Mouse (Mus musculus): ENCODE data around the gene Zkscan14. TPM values are rescaled to one million over a fixed set of nuclear protein-coding genes. Genes with fewer than 3 reads are reported as not detected.
"Not testable (repeated sequence)": the region's sequence is repeated elsewhere in the genome, so short reads cannot be mapped to it uniquely, and the experiment has no call there.

Zkscan14 gene
- polyA plus RNA-seq (2014; fragmentation: Nextera tagmentation; extraction: Ambion mirVana) = 7.4 and 7.8 TPM in 2 replicates

GRCm38 (mm10) chr5:145201321-145201991, at the start of gene Zkscan14:
TSS of gene Zkscan14 (minus strand) at chr5:145201868.
- H3K27ac ChIP-seq (replicated peaks in 1 of 2; ENCODE audit: control insufficient read depth in 1 of 2, insufficient read depth in 1 of 2, low read depth in 2 of 2, low read length in 2 of 2) = peak within 1 kb of the TSS; percentile 57 to 71; a peak in 3 of 4 replicates
- ATAC-seq (ENCODE audit: insufficient number of reproducible peaks, insufficient read depth, low FRiP score, low read depth) = 0 out of 2 replicates have a peak, but pooled peaks have one; percentile 1
- H3K4me2 ChIP-seq (ENCODE audit: low read length) = peak within 1 kb of the TSS; percentile 97
- H3K4me1 ChIP-seq (ENCODE audit: control insufficient read depth in 2 of 2, insufficient read depth in 2 of 2, low read length in 2 of 2) = peaks cover 6 to 21% of the 10 kb centered on the region in 2 experiments
- H3K4me3 ChIP-seq (ENCODE audit: control insufficient read depth in 1 of 2, insufficient read depth in 1 of 2, low read depth in 1 of 2, low read length in 2 of 2) = peak within 1 kb of the TSS; percentile 72 to 94
- H3K9me3 ChIP-seq (ENCODE audit: control insufficient read depth, low read length) = no peaks in the 10 kb centered on the region
- WGBS = under 1% methylated on average over 37 of the region's 37 CpGs
- H3K36me3 ChIP-seq (ENCODE audit: control insufficient read depth, insufficient read depth, low read length) = peaks cover 20% of the 10 kb centered on the region
- peak within 1 kb of the TSS; percentile 87 for H3K9ac ChIP-seq (ENCODE audit: low read length)
- no peaks in the 10 kb centered on the region for H3K27me3 ChIP-seq (ENCODE audit: control insufficient read depth, insufficient read depth, low read length)

GRCm38 (mm10) chr5:145249520-145249919, 47.9 kb upstream of the Zkscan14 start:
- H3K4me3 ChIP-seq (ENCODE audit: control insufficient read depth in 1 of 2, insufficient read depth in 1 of 2, low read depth in 1 of 2, low read length in 2 of 2) = no peak overlapping the region
- no peak overlapping the region for H3K4me2 ChIP-seq (ENCODE audit: low read length)
- WGBS = 95% methylated on average over 3 of the region's 3 CpGs
- H3K27me3 ChIP-seq (ENCODE audit: control insufficient read depth, insufficient read depth, low read length) = no peaks in the 10 kb centered on the region
- no peak overlapping the region for H3K27ac ChIP-seq (replicated peaks in 1 of 2; ENCODE audit: control insufficient read depth in 1 of 2, insufficient read depth in 1 of 2, low read depth in 2 of 2, low read length in 2 of 2)
- no peak overlapping the region for H3K9ac ChIP-seq (ENCODE audit: low read length)
- H3K4me1 ChIP-seq (ENCODE audit: control insufficient read depth in 2 of 2, insufficient read depth in 2 of 2, low read length in 2 of 2) = no peaks in the 10 kb centered on the region
- no peak for ATAC-seq (ENCODE audit: insufficient number of reproducible peaks, insufficient read depth, low FRiP score, low read depth)
- peaks cover 68% of the 10 kb centered on the region for H3K36me3 ChIP-seq (ENCODE audit: control insufficient read depth, insufficient read depth, low read length)
- no peaks in the 10 kb centered on the region for H3K9me3 ChIP-seq (ENCODE audit: control insufficient read depth, low read length)

- Histone ChIP-seq H3K36me3 (ENCODE audit: control insufficient read depth, insufficient read depth, low read length) (peaks cover 63% of the 10 kb centered on the region), H3K27ac (replicated peaks in 1 of 2; ENCODE audit: control insufficient read depth in 1 of 2, insufficient read depth in 1 of 2, low read depth in 2 of 2, low read length in 2 of 2) (no peak overlapping the region), H3K27me3 (ENCODE audit: control insufficient read depth, insufficient read depth, low read length) (no peaks in the 10 kb centered on the region), H3K4me1 (ENCODE audit: control insufficient read depth in 2 of 2, insufficient read depth in 2 of 2, low read length in 2 of 2) (peaks cover 0 to 23% of the 10 kb centered on the region in 2 experiments; a peak in 2 of 4 replicates), H3K4me3 (ENCODE audit: control insufficient read depth in 1 of 2, insufficient read depth in 1 of 2, low read depth in 1 of 2, low read length in 2 of 2) (no peak overlapping the region), H3K9ac (ENCODE audit: low read length) (no peak overlapping the region), H3K4me2 (ENCODE audit: low read length) (no peak overlapping the region), H3K9me3 (ENCODE audit: control insufficient read depth, low read length) (no peaks in the 10 kb centered on the region)
- ATAC-seq (ENCODE audit: insufficient number of reproducible peaks, insufficient read depth, low FRiP score, low read depth) = no peak
Observed at GRCm38 (mm10) chr5:145234636-145235035, 33.0 kb upstream of the Zkscan14 start.

- 0% methylated on average over 46 of the region's 49 CpGs for WGBS
- ATAC-seq (ENCODE audit: insufficient number of reproducible peaks, insufficient read depth, low FRiP score, low read depth) = peak; percentile 37
- Histone ChIP-seq H3K9ac (ENCODE audit: low read length) (peak overlapping the region; percentile 99), H3K36me3 (ENCODE audit: control insufficient read depth, insufficient read depth, low read length) (peaks cover 38% of the 10 kb centered on the region), H3K27me3 (ENCODE audit: control insufficient read depth, insufficient read depth, low read length) (no peaks in the 10 kb centered on the region), H3K4me3 (ENCODE audit: control insufficient read depth in 1 of 2, insufficient read depth in 1 of 2, low read depth in 1 of 2, low read length in 2 of 2) (peak overlapping the region; percentile 93 to 100), H3K27ac (replicated peaks in 1 of 2; ENCODE audit: control insufficient read depth in 1 of 2, insufficient read depth in 1 of 2, low read depth in 2 of 2, low read length in 2 of 2) (peak overlapping the region; percentile 87 to 91), H3K4me2 (ENCODE audit: low read length) (peak overlapping the region; percentile 68), H3K4me1 (ENCODE audit: control insufficient read depth in 2 of 2, insufficient read depth in 2 of 2, low read length in 2 of 2) (peaks cover 0 to 18% of the 10 kb centered on the region in 2 experiments; a peak in 2 of 4 replicates), H3K9me3 (ENCODE audit: control insufficient read depth, low read length) (no peaks in the 10 kb centered on the region)
Observed at GRCm38 (mm10) chr5:145231893-145232411, 30.3 kb upstream of the Zkscan14 start.

GRCm38 (mm10) chr5:145231367-145231871, 29.8 kb upstream of the Zkscan14 start, which contains the start of gene Zfp655:
TSS of gene Zfp655 (plus strand) at chr5:145231715.
- WGBS = 2% methylated on average over 40 of the region's 42 CpGs
- Histone ChIP-seq H3K9ac (ENCODE audit: low read length) (peak within 1 kb of the TSS; percentile 99), H3K36me3 (ENCODE audit: control insufficient read depth, insufficient read depth, low read length) (peaks cover 33% of the 10 kb centered on the region), H3K27me3 (ENCODE audit: control insufficient read depth, insufficient read depth, low read length) (no peaks in the 10 kb centered on the region), H3K4me1 (ENCODE audit: control insufficient read depth in 2 of 2, insufficient read depth in 2 of 2, low read length in 2 of 2) (peaks cover 0 to 18% of the 10 kb centered on the region in 2 experiments; a peak in 2 of 4 replicates), H3K4me2 (ENCODE audit: low read length) (peak within 1 kb of the TSS; percentile 68), H3K9me3 (ENCODE audit: control insufficient read depth, low read length) (no peaks in the 10 kb centered on the region), H3K27ac (replicated peaks in 1 of 2; ENCODE audit: control insufficient read depth in 1 of 2, insufficient read depth in 1 of 2, low read depth in 2 of 2, low read length in 2 of 2) (peak within 1 kb of the TSS; percentile 91), H3K4me3 (ENCODE audit: control insufficient read depth in 1 of 2, insufficient read depth in 1 of 2, low read depth in 1 of 2, low read length in 2 of 2) (peak within 1 kb of the TSS; percentile 93 to 100)
- ATAC-seq (ENCODE audit: insufficient number of reproducible peaks, insufficient read depth, low FRiP score, low read depth) = peak; percentile 97

GRCm38 (mm10) chr5:145230641-145231040, 29.0 kb upstream of the Zkscan14 start:
- peaks cover 0 to 18% of the 10 kb centered on the region in 2 experiments; a peak in 2 of 4 replicates for H3K4me1 ChIP-seq (ENCODE audit: control insufficient read depth in 2 of 2, insufficient read depth in 2 of 2, low read length in 2 of 2)
- WGBS = 93% methylated on average over 4 of the region's 4 CpGs
- peak overlapping the region; percentile 68 for H3K4me2 ChIP-seq (ENCODE audit: low read length)
- H3K27ac ChIP-seq (replicated peaks in 1 of 2; ENCODE audit: control insufficient read depth in 1 of 2, insufficient read depth in 1 of 2, low read depth in 2 of 2, low read length in 2 of 2) = peak overlapping the region; percentile 91
- ATAC-seq (ENCODE audit: insufficient number of reproducible peaks, insufficient read depth, low FRiP score, low read depth) = no peak
- peak overlapping the region in 1 of 2 experiments; percentile 100; a peak in 1 of 4 replicates for H3K4me3 ChIP-seq (ENCODE audit: control insufficient read depth in 1 of 2, insufficient read depth in 1 of 2, low read depth in 1 of 2, low read length in 2 of 2)
- H3K9ac ChIP-seq (ENCODE audit: low read length) = peak overlapping the region; percentile 99; the same call in 1 of the 2 replicates
- H3K36me3 ChIP-seq (ENCODE audit: control insufficient read depth, insufficient read depth, low read length) = peaks cover 25% of the 10 kb centered on the region
- no peaks in the 10 kb centered on the region for H3K9me3 ChIP-seq (ENCODE audit: control insufficient read depth, low read length)
- no peaks in the 10 kb centered on the region for H3K27me3 ChIP-seq (ENCODE audit: control insufficient read depth, insufficient read depth, low read length)

- Histone ChIP-seq H3K4me1 (ENCODE audit: control insufficient read depth in 2 of 2, insufficient read depth in 2 of 2, low read length in 2 of 2) (peaks cover 0 to 18% of the 10 kb centered on the region in 2 experiments; a peak in 2 of 4 replicates), H3K36me3 (ENCODE audit: control insufficient read depth, insufficient read depth, low read length) (peaks cover 11% of the 10 kb centered on the region)
- not testable (repeated sequence) for H3K4me3 ChIP-seq (ENCODE audit: control insufficient read depth in 1 of 2, insufficient read depth in 1 of 2, low read depth in 1 of 2, low read length in 2 of 2); H3K9me3 ChIP-seq (ENCODE audit: control insufficient read depth, low read length); H3K4me2 ChIP-seq (ENCODE audit: low read length); H3K9ac ChIP-seq (ENCODE audit: low read length); H3K27me3 ChIP-seq (ENCODE audit: control insufficient read depth, insufficient read depth, low read length); ATAC-seq (ENCODE audit: insufficient number of reproducible peaks, insufficient read depth, low FRiP score, low read depth); H3K27ac ChIP-seq (replicated peaks in 1 of 2; ENCODE audit: control insufficient read depth in 1 of 2, insufficient read depth in 1 of 2, low read depth in 2 of 2, low read length in 2 of 2)
- WGBS = 78% methylated on average over 6 of the region's 6 CpGs
Observed at GRCm38 (mm10) chr5:145229283-145229682, 27.6 kb upstream of the Zkscan14 start.
